Mouse (Mus musculus) stomach, embryonic 14.5 days (tissue): ENCODE measurements around the gene Cdk17. TPM values are rescaled to one million over a fixed set of nuclear protein-coding genes. Genes with fewer than 3 reads are reported as not detected.

Experiments used
- ATAC-seq: fragments of 200-750 bp; cut with Nextera tagmentation; 2 replicates; pipeline ENCODE4 v1.8.0; 2017; ENCODE audit warnings: low read depth, moderate TSS enrichment; ENCODE audit not compliant: insufficient number of reproducible peaks, insufficient read depth, low FRiP score
- H3K27ac ChIP-seq: fragments of 300-500 bp; sonication (generic); 2 replicates; pipeline ENCODE4 v1.5.1; 2014; ENCODE audit warnings: mild to moderate bottlenecking, low read length, moderate library complexity, mixed read lengths
- H3K27me3 ChIP-seq: fragments of 300-500 bp; sonication (generic); 2 replicates; pipeline ENCODE4 v1.6.1; 2014; ENCODE audit warnings: low read length, control low read depth, mixed read lengths; ENCODE audit not compliant: control insufficient read depth, insufficient read depth
- H3K36me3 ChIP-seq: fragments of 300-500 bp; sonication (generic); 2 replicates; pipeline ENCODE4 v1.6.1; 2014; ENCODE audit warnings: mild to moderate bottlenecking, control low read depth, low read length, moderate library complexity, mixed read lengths; ENCODE audit not compliant: control insufficient read depth, insufficient read depth
- H3K4me1 ChIP-seq: fragments of 300-500 bp; sonication (generic); 2 replicates; pipeline ENCODE4 v1.6.1; 2014; ENCODE audit warnings: low read length, control low read depth, mixed read lengths; ENCODE audit not compliant: control insufficient read depth, insufficient read depth
- H3K4me2 ChIP-seq: fragments of 300-500 bp; sonication (generic); replicated peaks from 2 replicates; pipeline ENCODE4 v1.6.1; 2014; ENCODE audit warnings: low read depth, low read length, control low read depth
- H3K4me3 ChIP-seq: fragments of 300-500 bp; sonication (generic); 2 replicates; pipeline ENCODE4 v1.5.1; 2014; ENCODE audit warnings: low read depth, low read length, control low read depth
- H3K9ac ChIP-seq: fragments of 300-500 bp; sonication (generic); replicated peaks from 2 replicates; pipeline ENCODE4 v1.6.1; 2014; ENCODE audit warnings: low read depth, mild to moderate bottlenecking, control low read depth, low read length, moderate library complexity, mixed read lengths
- H3K9me3 ChIP-seq: fragments of 300-500 bp; sonication (generic); 2 replicates; pipeline ENCODE4 v1.6.1; 2016; ENCODE audit warnings: low read depth, low read length, control low read depth; ENCODE audit not compliant: control insufficient read depth
- WGBS: fragments of 180-500 bp; shearing (Covaris S2); extraction: QIAGEN DNeasy Blood & Tissue Kit; methylation state at CpG from one replicate; pipeline ENCODE4 v1.1.7; 2014; 5-methylcytosine and 5-hydroxymethylcytosine counted together
- polyA plus RNA-seq: library from polyadenylated mRNA; unstranded; fragments of >200 nt; fragmentation: Nextera tagmentation; extraction: Ambion mirVana; gene quantifications from 2 replicates; pipeline ENCODE4 v1.2.1, GENCODE M21; 2014

The Cdk17 gene
- polyA plus RNA-seq, 1 experiment from 2014 or later: 23.0 TPM

DNA sequence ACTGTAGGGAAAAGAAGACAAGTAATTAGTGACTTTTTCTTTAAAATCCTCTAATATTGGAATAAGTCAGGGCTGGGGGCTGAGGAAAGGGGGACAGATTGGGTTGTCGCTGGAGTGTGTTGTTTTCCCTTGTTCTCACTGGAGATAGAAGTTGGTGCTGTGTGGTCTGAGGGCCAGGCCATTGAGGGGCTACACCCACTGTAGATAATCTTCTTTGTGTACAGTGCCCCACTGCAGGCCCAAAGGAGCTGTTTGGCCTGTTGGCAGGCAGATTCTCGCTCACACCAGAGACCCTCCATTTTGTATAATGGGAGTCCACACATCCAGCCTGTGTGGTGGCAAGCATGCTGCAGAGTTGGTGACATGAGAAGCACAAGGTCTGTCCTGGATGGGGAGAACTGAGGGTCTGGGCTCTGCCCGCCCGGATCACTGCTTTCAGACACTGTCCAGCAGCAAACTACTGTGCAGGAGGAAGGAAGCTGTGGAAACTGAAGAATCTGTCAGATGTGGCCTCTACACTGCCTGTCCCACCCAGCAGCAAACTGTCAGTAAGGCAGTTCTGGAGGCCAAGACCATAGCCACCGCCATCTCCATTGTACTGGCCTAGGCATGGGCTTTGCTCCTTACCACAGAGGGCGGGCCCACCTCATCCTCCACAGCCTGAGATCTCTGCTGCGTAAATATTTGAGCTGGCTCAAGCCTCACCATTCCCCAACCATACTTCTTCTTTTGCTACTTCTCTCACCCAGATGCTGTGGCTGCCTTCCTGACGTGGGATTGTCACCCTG lies 30.0 kb downstream of the Cdk17 start:
- WGBS: 74% methylated on average over 8 of the region's 8 CpGs
- peak; percentile 48; the same call in 1 of the 2 replicates for ATAC-seq
- no peak overlapping the region for H3K9ac ChIP-seq
- no peaks in the 10 kb centered on the region for H3K27me3 ChIP-seq
- H3K4me2 ChIP-seq: no peak overlapping the region
- H3K27ac ChIP-seq: no peak overlapping the region
- H3K9me3 ChIP-seq: no peaks in the 10 kb centered on the region
- no peaks in the 10 kb centered on the region for H3K36me3 ChIP-seq
- no peak overlapping the region for H3K4me3 ChIP-seq
- peaks cover 16% of the 10 kb centered on the region for H3K4me1 ChIP-seq

DNA sequence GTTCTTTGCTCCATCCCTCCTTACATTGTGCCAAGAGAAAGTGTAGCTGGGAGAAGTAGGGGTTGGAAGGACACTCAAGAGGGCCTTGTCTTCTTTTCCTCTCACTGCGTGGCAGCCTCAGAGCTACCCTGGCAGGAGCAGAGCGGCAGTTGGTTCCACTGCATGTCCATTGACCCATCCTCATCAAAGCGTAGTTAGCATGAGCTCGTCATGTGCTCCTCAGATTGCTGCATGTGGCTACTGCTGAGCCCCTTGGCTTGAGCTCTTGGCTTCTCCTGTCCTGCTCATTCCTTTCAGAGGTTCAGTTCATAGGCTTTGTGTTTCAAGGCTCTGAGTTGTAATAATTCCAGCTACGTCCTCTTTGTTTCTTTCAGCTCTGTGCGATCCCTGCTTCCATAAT lies 36.4 kb downstream of the Cdk17 start:
- Histone ChIP-seq H3K9ac (no peak overlapping the region), H3K27me3 (no peaks in the 10 kb centered on the region), H3K4me3 (no peak overlapping the region), H3K4me1 (0 out of 2 replicates have a peak, but pooled peaks cover 3% of the 10 kb centered on the region), H3K9me3 (no peaks in the 10 kb centered on the region), H3K4me2 (no peak overlapping the region), H3K27ac (no peak overlapping the region), H3K36me3 (no peaks in the 10 kb centered on the region)
- 97% methylated on average over 6 of the region's 6 CpGs for WGBS
- no peak for ATAC-seq

DNA sequence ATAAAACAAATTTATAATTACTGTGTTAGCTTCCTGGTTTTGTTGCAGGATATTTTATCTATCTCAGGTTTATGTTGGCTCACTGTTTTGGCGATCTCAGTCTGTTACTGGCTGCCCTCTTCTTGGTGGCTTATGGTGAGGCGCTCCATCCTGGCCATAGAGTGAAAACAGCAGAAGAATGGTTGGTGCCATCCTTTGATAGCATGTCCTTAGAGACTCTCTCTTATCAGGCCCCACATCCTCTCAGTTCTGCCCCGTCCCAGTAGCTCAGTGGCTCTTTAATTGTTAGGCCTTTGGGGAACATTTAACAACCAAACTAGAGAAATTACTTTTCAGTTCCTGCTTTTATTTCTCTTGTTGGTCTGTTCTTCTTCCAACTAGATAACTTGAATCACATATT lies 38.3 kb downstream of the Cdk17 start:
- no peaks in the 10 kb centered on the region for H3K9me3 ChIP-seq
- no peak overlapping the region for H3K9ac ChIP-seq
- H3K4me3 ChIP-seq: no peak overlapping the region
- no peaks in the 10 kb centered on the region for H3K27me3 ChIP-seq
- no peaks in the 10 kb centered on the region for H3K36me3 ChIP-seq
- H3K4me1 ChIP-seq: 0 out of 2 replicates have a peak, but pooled peaks cover 3% of the 10 kb centered on the region
- WGBS: 97% methylated on average over 3 of the region's 3 CpGs
- ATAC-seq: no peak
- H3K4me2 ChIP-seq: no peak overlapping the region
- no peak overlapping the region for H3K27ac ChIP-seq

DNA sequence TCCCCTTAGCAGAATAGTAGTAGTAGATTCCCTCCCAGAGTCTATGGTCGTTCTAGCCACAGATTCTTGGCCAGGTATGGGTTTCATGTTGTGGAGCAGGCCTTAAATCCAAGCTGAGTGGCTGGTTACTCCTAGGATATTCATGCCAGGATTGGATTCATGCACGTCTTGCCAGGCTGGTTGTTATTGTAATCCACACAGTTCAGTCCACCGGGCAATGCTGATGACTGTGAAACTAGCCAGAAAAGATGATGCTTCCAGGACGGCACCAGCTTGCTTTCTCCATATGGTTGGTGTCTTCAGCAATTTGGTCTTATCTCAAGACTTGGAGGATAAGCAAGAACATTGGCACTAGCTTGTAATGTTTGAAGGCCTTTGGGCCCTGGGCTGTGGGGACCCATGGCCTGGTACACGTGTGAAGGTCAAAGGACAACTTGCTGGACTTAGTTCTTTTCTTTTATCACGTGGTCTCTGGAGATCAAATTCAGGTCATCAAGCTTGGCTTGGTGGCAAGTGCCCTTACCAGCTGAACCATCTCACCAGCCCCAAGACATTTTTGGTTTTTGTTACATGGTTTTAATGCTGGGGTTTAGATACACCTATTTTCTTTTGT lies 41.3 kb downstream of the Cdk17 start:
- WGBS: 89% methylated on average over 6 of the region's 6 CpGs

DNA sequence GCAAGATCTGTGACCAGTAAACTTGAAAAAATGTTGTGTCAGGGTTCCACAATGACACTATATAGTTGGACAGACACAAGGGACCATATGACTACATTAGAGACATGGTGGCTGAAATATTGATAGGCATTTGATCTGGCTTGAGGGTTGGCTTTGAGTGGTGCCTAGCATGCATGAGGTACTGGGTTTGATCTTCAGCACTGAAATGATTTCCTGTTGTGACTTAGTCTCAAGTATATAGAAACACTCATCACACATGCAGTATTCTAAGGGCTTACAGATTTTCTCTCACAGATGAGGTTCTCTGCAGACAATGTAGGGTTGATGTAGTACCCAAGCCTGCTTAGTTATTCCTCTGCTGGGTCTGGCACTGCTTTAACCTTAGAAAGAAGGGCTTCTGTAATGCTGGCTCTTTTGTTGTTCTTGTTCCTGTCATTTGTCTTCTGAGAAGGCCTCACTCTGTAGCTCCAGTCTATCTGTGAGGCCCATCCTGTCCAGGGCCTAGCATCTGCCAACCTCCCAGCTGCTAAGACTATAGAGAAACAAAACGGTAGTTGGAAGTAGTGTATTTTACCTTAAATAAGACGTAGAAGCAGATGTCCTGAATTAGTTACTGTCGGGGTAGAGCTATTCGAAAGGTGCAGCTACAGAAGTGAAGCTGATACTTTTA lies 44.7 kb downstream of the Cdk17 start:
- Histone ChIP-seq H3K27ac (no peak overlapping the region), H3K9ac (no peak overlapping the region), H3K4me2 (no peak overlapping the region), H3K4me1 (peaks cover 6% of the 10 kb centered on the region; the same call in 1 of the 2 replicates), H3K27me3 (no peaks in the 10 kb centered on the region), H3K36me3 (no peaks in the 10 kb centered on the region), H3K9me3 (no peaks in the 10 kb centered on the region), H3K4me3 (no peak overlapping the region)
- no peak for ATAC-seq
- 86% methylated on average over 4 of the region's 4 CpGs for WGBS

More for the DNA sequence above, 41.3 kb downstream of the Cdk17 start:
- Histone ChIP-seq H3K4me3 (no peak overlapping the region), H3K4me2 (no peak overlapping the region), H3K9me3 (no peaks in the 10 kb centered on the region), H3K27ac (no peak overlapping the region), H3K4me1 (peaks cover 6% of the 10 kb centered on the region; the same call in 1 of the 2 replicates), H3K9ac (no peak overlapping the region), H3K36me3 (no peaks in the 10 kb centered on the region), H3K27me3 (no peaks in the 10 kb centered on the region)
- no peak for ATAC-seq

DNA sequence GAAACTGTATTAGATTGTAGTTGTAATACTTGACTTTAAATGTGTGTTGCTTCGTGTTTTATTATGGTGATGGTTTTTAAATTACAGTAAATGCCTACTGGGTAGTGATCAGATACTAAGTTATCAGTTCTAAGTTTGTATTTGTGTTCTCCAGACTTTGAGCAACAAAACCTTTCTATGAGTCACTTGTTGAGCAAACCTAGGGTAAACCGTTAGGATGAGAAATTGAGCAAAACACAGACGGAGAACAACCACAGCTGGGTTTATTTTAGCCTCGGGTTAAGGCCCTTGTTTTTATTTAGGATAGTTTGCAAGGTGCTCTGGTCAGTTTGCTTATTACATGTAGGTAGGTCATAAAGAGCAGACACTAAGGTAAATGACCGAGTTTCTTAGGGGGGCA lies 46.5 kb downstream of the Cdk17 start:
- H3K27me3 ChIP-seq: no peaks in the 10 kb centered on the region
- no peak overlapping the region for H3K4me2 ChIP-seq
- no peak for ATAC-seq
- H3K4me3 ChIP-seq: no peak overlapping the region
- peaks cover 6% of the 10 kb centered on the region; the same call in 1 of the 2 replicates for H3K36me3 ChIP-seq
- H3K4me1 ChIP-seq: peaks cover 6% of the 10 kb centered on the region; the same call in 1 of the 2 replicates
- no peak overlapping the region for H3K9ac ChIP-seq
- no peak overlapping the region for H3K27ac ChIP-seq
- H3K9me3 ChIP-seq: no peaks in the 10 kb centered on the region
- WGBS: 78% methylated on average over 5 of the region's 5 CpGs

DNA sequence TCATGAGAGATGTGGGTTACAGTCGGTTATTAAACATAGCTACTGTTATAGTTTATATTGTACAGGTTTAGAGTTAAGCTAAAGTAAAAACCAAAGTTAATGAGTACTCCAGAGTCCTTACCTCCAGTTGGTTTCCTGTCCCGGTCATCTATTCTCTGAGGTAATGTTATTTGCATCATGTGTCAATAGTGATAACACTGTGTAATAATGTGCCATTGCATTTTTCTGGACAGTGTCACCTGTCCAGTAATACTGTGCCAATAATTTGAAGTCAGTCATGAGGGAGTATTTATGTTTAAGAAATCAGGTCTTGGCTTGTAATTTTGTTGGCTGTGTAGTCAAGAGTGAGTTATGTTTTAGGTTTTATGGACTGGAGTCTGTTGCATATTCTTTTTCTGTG lies 52.0 kb downstream of the Cdk17 start:
- H3K27ac ChIP-seq: no peak overlapping the region
- no peak for ATAC-seq
- 81% methylated on average over 2 of the region's 2 CpGs for WGBS

DNA sequence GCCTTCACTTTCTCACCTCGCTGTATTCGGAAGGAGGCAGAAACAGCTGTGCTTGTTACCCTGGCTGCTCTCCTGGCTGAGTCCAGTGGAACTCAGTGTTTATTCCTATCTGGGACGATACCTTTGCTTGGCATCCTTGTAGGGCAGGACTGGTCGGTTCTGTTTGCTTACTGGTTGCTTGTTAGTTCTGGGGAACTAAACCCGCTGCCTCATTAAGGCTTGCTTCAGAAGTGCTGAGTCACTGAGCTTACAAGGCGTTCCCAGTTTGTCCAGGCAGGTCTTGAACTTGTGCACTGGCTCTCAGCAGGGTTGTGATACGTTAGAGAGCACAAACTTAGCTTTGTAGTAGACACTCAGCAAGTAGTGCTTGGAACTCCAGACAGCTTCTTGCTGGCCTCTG lies 52.7 kb downstream of the Cdk17 start:
- peaks cover 28% of the 10 kb centered on the region for H3K36me3 ChIP-seq
- no peaks in the 10 kb centered on the region for H3K4me1 ChIP-seq
- no peak overlapping the region for H3K9ac ChIP-seq
- no peaks in the 10 kb centered on the region for H3K27me3 ChIP-seq
- H3K4me3 ChIP-seq: no peak overlapping the region
- 77% methylated on average over 7 of the region's 7 CpGs for WGBS
- ATAC-seq: no peak
- H3K27ac ChIP-seq: no peak overlapping the region
- no peaks in the 10 kb centered on the region for H3K9me3 ChIP-seq
- H3K4me2 ChIP-seq: no peak overlapping the region

More for the DNA sequence above, 52.0 kb downstream of the Cdk17 start:
- Histone ChIP-seq H3K9me3 (no peaks in the 10 kb centered on the region), H3K4me3 (no peak overlapping the region), H3K27me3 (no peaks in the 10 kb centered on the region), H3K36me3 (peaks cover 25% of the 10 kb centered on the region), H3K9ac (no peak overlapping the region), H3K4me2 (no peak overlapping the region), H3K4me1 (no peaks in the 10 kb centered on the region)
